Mouse (Mus musculus) E14TG2a.4 (cell line): ENCODE results near the gene Cers1.

ENCODE experiments used
- H3K27me3 ChIP-seq: 2 replicates; pipeline ENCODE4 v1.6.1; 2014; ENCODE audit warnings: low read length, control low read depth; ENCODE audit not compliant: insufficient read depth
- H3K36me3 ChIP-seq: 2 replicates; pipeline ENCODE4 v1.6.1; 2014; ENCODE audit warnings: low read length, control low read depth; ENCODE audit not compliant: insufficient read depth
- H3K4me1 ChIP-seq: replicated peaks from 2 replicates; pipeline ENCODE4 v1.6.1; 2014; ENCODE audit warnings: low read depth, low read length, control low read depth
- H3K4me3 ChIP-seq: replicated peaks from 2 replicates; pipeline ENCODE4 v1.5.1; 2014; ENCODE audit warnings: mild to moderate bottlenecking, low read length
- H3K9me3 ChIP-seq: 2 replicates; pipeline ENCODE4 v1.6.1; 2014; ENCODE audit warnings: low read length, control low read depth
- CTCF ChIP-seq: conservative IDR thresholded peaks from 2 replicates; pipeline ENCODE4 v1.5.1; 2014; ENCODE audit warnings: low read length
- NANOG ChIP-seq: IDR thresholded peaks from 2 replicates; pipeline ENCODE4 v1.6.1; 2014; ENCODE audit warnings: borderline replicate concordance, low read length, mixed read lengths
- POU5F1 ChIP-seq: IDR thresholded peaks from 2 replicates; pipeline ENCODE4 v1.6.1; 2014; ENCODE audit warnings: low read length, borderline replicate concordance

Gene Cers1

DNA sequence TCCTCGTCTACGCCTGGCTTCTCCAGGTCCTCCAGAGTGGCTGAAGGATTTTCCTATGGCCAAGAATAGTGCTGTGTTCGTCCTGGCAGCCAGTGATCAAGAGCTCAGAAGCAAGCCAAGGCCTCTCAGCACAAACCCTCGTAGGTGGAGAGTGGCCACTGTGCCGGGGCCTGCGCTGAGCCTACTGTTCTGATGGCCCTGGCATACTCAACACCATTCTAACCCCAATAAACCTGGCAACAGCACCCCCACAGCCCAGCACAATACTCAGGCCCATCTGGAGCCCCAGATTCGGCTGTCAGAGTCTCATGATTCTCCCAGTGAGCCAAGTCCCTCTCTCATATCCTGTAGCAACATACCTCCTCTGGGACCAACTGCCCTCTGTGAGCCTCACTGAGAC, 25.1 kb downstream of the Cers1 start:
- Histone ChIP-seq H3K9me3 (no peaks in the 10 kb centered on the region), H3K27me3 (no peaks in the 10 kb centered on the region), H3K4me1 (peaks cover 53% of the 10 kb centered on the region), H3K4me3 (no peak overlapping the region), H3K36me3 (peaks cover 100% of the 10 kb centered on the region)
- TF ChIP-seq CTCF = no peak
- no peak for TF ChIP-seq POU5F1

GRCm38 (mm10) chr8:70342007-70342406, 26.4 kb downstream of the Cers1 start:
- Histone ChIP-seq H3K9me3 (no peaks in the 10 kb centered on the region), H3K4me1 (peaks cover 66% of the 10 kb centered on the region), H3K4me3 (no peak overlapping the region), H3K36me3 (peaks cover 99% of the 10 kb centered on the region), H3K27me3 (no peaks in the 10 kb centered on the region)
- TF ChIP-seq CTCF = no peak
- no peak for TF ChIP-seq POU5F1
- TF ChIP-seq NANOG = no peak

DNA sequence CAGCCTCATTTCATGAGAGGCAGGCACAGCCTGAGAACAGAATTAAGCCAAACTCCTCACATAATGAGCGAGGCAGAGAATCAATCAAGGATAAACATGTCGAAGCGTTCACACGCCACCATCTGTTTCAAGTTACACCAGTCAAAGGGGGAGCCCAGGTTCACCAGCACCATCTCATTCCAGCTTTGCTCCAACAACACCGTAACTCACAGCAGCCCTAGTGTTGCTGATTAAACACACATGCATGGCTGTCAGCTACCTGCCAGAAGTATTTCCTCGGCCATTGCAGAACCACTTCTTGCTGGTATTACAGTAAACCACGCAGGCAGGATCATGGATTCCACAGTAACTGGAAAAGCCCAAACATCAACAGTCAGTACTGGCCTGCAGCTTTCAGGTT, 27.5 kb downstream of the Cers1 start:
- peaks cover 99% of the 10 kb centered on the region for H3K36me3 ChIP-seq
- peaks cover 77% of the 10 kb centered on the region for H3K4me1 ChIP-seq
- H3K4me3 ChIP-seq = no peak overlapping the region
- no peaks in the 10 kb centered on the region for H3K27me3 ChIP-seq
- H3K9me3 ChIP-seq = no peaks in the 10 kb centered on the region
- no peak for TF ChIP-seq CTCF

GRCm38 (mm10) chr8:70343696-70344095, 28.1 kb downstream of the Cers1 start:
- Histone ChIP-seq H3K27me3 (no peaks in the 10 kb centered on the region), H3K4me3 (no peak overlapping the region), H3K9me3 (no peaks in the 10 kb centered on the region), H3K4me1 (peaks cover 83% of the 10 kb centered on the region), H3K36me3 (peaks cover 99% of the 10 kb centered on the region)
- peak; percentile 33 for TF ChIP-seq CTCF
- TF ChIP-seq POU5F1 = no peak

DNA sequence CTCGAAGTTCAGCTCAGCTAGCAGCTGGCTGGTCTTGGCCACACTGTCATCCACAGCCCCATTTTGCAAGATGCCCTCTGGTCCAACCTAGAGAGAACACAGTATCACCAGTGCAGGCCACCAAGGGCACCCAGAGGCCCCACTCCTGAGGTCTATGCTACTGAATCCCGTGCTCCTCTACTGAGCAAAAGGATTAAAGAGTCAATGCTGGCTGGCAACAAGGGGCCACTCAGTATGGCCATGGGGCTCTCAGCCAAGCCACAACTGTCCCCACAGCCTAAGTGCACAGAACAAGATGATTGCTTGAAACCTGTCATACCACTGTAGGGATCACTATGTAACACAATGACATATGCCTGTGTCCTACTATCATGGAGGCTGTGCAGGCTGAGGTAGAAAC, 28.7 kb downstream of the Cers1 start:
- Histone ChIP-seq H3K27me3 (no peaks in the 10 kb centered on the region), H3K4me1 (peaks cover 89% of the 10 kb centered on the region), H3K36me3 (peaks cover 99% of the 10 kb centered on the region), H3K4me3 (no peak overlapping the region), H3K9me3 (no peaks in the 10 kb centered on the region)
- TF ChIP-seq CTCF = no peak
- no peak for TF ChIP-seq NANOG
- no peak for TF ChIP-seq POU5F1

- Histone ChIP-seq H3K4me3 (no peak overlapping the region), H3K36me3 (peaks cover 97% of the 10 kb centered on the region), H3K27me3 (no peaks in the 10 kb centered on the region), H3K9me3 (no peaks in the 10 kb centered on the region), H3K4me1 (peaks cover 97% of the 10 kb centered on the region)
- no peak for TF ChIP-seq NANOG
- TF ChIP-seq POU5F1 = no peak
- TF ChIP-seq CTCF = no peak
These were observed 31.9 kb downstream of the Cers1 start for GRCm38 (mm10) chr8:70347443-70347842.

- no peaks in the 10 kb centered on the region for H3K27me3 ChIP-seq
- TF ChIP-seq NANOG (no peak), POU5F1 (no peak), CTCF (no peak)
- H3K9me3 ChIP-seq = no peaks in the 10 kb centered on the region
- H3K36me3 ChIP-seq = peaks cover 92% of the 10 kb centered on the region
- peaks cover 92% of the 10 kb centered on the region for H3K4me1 ChIP-seq
- H3K4me3 ChIP-seq = peak overlapping the region; percentile 45
These were observed 32.4 kb downstream of the Cers1 start for GRCm38 (mm10) chr8:70347860-70348420.

- Histone ChIP-seq H3K4me3 (peak overlapping the region; percentile 91), H3K36me3 (peaks cover 58% of the 10 kb centered on the region), H3K27me3 (no peaks in the 10 kb centered on the region), H3K4me1 (peaks cover 86% of the 10 kb centered on the region), H3K9me3 (no peaks in the 10 kb centered on the region)
- TF ChIP-seq CTCF (no peak), NANOG (no peak), POU5F1 (no peak)
These were observed 35.7 kb downstream of the Cers1 start for GRCm38 (mm10) chr8:70351035-70351999.

GRCm38 (mm10) chr8:70352000-70352384, 36.4 kb downstream of the Cers1 start:
- H3K4me3 ChIP-seq = peak overlapping the region; percentile 91
- peaks cover 52% of the 10 kb centered on the region for H3K36me3 ChIP-seq
- H3K9me3 ChIP-seq = no peaks in the 10 kb centered on the region
- H3K27me3 ChIP-seq = no peaks in the 10 kb centered on the region
- TF ChIP-seq CTCF = no peak
- no peak for TF ChIP-seq POU5F1
- no peak for TF ChIP-seq NANOG
- H3K4me1 ChIP-seq = peaks cover 86% of the 10 kb centered on the region
